Mouse (Mus musculus) lung, postnatal 0 days (tissue): ENCODE results near the gene Dnttip2.

ENCODE experiments used
- CTCF ChIP-seq: IDR thresholded peaks from 2 replicates; pipeline ENCODE4 v1.5.1; 2016; ENCODE audit warnings: antibody characterized with exemption, mild to moderate bottlenecking
- EP300 ChIP-seq: IDR thresholded peaks from 2 replicates; pipeline ENCODE4 v1.6.1; 2016; ENCODE audit warnings: antibody characterized with exemption, mild to moderate bottlenecking, control low read depth

DNA sequence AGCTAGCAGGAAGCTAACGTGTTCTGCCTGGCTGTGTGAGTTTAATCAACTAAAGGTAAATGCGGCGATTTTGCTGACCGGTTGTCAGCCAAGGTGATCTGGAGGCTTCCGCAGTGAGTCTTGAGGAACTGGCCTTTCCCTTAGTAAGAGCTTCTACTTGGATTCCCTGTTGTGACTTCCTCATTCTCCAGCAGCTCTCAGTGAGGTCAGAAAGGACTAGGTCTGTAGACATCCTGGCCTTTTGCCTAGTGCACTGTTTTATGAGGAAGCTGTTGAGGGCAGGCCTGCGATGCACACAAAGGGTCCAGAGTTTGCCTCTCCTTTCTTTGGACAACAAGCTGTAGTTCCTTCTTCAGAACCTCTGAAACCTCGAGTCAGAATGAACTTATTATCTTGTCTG, 16.5 kb downstream of the Dnttip2 start:
- TF ChIP-seq CTCF (no peak), EP300 (no peak)
